Mouse (Mus musculus): ENCODE measurements around the gene Btbd35f29.
"Not testable (repeated sequence)": the region's sequence is repeated elsewhere in the genome, so short reads cannot be mapped to it uniquely, and the experiment has no call there.

GRCm38 (mm10) chrX:31165193-31165592 is 47.7 kb downstream of the Btbd35f29 start:
- not testable (repeated sequence) for TF ChIP-seq CTCF (IDR thresholded peaks at IDR 0.05; ENCODE audit: low read depth, low read length); GATA1 (IDR thresholded peaks at IDR 0.05; ENCODE audit: borderline replicate concordance, low read length); TAL1 (conservative IDR thresholded peaks at IDR 0.05; ENCODE audit: low read depth, low read length); POLR2AphosphoS5 (IDR thresholded peaks at IDR 0.05; ENCODE audit: insufficient replicate concordance, low read depth, low read length)

Data from G1E (cell line).